Mouse (Mus musculus): ENCODE data around the gene Kif9. TPM values are rescaled to one million over a fixed set of nuclear protein-coding genes. Genes with fewer than 3 reads are reported as not detected.

The Kif9 gene
- polyA plus RNA-seq, 2 experiments: 0.10 to 0.19 TPM

DNA sequence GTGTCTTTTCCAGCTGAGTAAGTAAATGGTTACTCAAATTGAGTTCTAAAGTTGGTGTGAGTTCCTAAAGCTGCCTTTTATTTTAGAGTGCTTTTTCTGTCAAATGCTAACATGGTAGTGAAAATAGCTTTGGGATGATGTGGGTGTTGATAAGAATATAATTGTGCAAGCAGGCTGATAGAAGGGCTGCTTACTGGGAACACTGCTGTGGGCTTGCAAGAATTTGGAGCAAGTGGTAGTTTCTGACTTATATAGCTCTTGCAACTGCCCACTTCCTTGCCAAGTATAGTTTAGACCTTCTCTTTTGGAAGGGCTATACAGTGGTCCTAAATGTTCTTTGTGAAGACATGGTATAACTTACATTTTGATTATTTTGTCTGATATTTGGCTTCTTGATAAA lies 61.8 kb downstream of the Kif9 start:
- no peaks in the 10 kb centered on the region for H3K9me3 ChIP-seq (ENCODE audit: control insufficient read depth, low read length)
- TF ChIP-seq CTCF (IDR thresholded peaks at IDR 0.05; ENCODE audit: low read depth) (no peak), EP300 (IDR thresholded peaks at IDR 0.05; ENCODE audit: low read depth) (no peak)
- DNase-seq (ENCODE audit: low read depth in 3 of 3, low spot score in 3 of 3) (no peak), ATAC-seq (ENCODE audit: insufficient read depth) (no peak)
- no peaks in the 10 kb centered on the region for H3K27me3 ChIP-seq (ENCODE audit: control insufficient read depth, insufficient read depth, low read length)
- H3K4me2 ChIP-seq (ENCODE audit: low read depth): no peak overlapping the region
- H3K27ac ChIP-seq: no peak overlapping the region
- H3K36me3 ChIP-seq (replicated peaks; ENCODE audit: control insufficient read depth, insufficient read depth, low read depth): no peaks in the 10 kb centered on the region; the same call in none of the 2 replicates
- no peak overlapping the region for H3K4me3 ChIP-seq (ENCODE audit: insufficient read depth in 1 of 2, low read depth in 2 of 2, low read length in 2 of 2)
- peaks cover 19 to 24% of the 10 kb centered on the region in 2 experiments for H3K4me1 ChIP-seq (replicated peaks; ENCODE audit: control insufficient read depth in 2 of 2, insufficient read depth in 2 of 2, low read length in 1 of 2)
- no peak overlapping the region for H3K9ac ChIP-seq (replicated peaks)

DNA sequence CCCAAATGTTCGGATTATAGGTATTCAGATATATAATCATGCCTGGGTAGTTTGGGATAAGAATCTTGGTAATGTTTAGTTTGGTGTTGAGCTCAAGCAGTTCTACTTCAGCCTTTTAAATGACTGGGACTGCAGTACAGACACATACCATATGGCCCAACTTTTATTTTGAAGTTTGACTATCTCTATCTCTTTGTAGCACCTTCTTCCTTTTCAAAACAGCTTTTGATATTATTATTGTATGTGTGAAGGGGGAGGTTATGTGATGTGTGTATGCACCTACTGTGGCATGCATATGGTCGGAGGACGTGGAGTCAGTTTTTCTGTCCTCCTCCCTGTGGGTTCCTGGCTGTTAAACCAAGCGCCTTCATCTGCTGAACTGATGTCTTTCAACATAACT lies 65.2 kb downstream of the Kif9 start:
- no peak overlapping the region for H3K27ac ChIP-seq
- ATAC-seq (ENCODE audit: insufficient read depth): no peak
- no peaks in the 10 kb centered on the region for H3K9me3 ChIP-seq (ENCODE audit: control insufficient read depth, low read length)
- no peaks in the 10 kb centered on the region for H3K27me3 ChIP-seq (ENCODE audit: control insufficient read depth, insufficient read depth, low read length)
- TF ChIP-seq CTCF (IDR thresholded peaks at IDR 0.05; ENCODE audit: low read depth): no peak
- TF ChIP-seq EP300 (IDR thresholded peaks at IDR 0.05; ENCODE audit: low read depth): no peak
- no peak for DNase-seq (ENCODE audit: low read depth in 3 of 3, low spot score in 3 of 3)
- H3K4me3 ChIP-seq (ENCODE audit: insufficient read depth in 1 of 2, low read depth in 2 of 2, low read length in 2 of 2): no peak overlapping the region
- no peak overlapping the region for H3K4me2 ChIP-seq (ENCODE audit: low read depth)
- 52% methylated on average over 4 of the region's 4 CpGs for whole genome bisulfite sequencing (ENCODE audit: insufficient replicate concordance)
- no peak overlapping the region for H3K9ac ChIP-seq (replicated peaks)
- peaks cover 0 to 2% of the 10 kb centered on the region in 2 experiments; a peak in 2 of 4 replicates for H3K4me1 ChIP-seq (replicated peaks; ENCODE audit: control insufficient read depth in 2 of 2, insufficient read depth in 2 of 2, low read length in 1 of 2)
- H3K36me3 ChIP-seq (replicated peaks; ENCODE audit: control insufficient read depth, insufficient read depth, low read depth): peaks cover under 1% of the 10 kb centered on the region

DNA sequence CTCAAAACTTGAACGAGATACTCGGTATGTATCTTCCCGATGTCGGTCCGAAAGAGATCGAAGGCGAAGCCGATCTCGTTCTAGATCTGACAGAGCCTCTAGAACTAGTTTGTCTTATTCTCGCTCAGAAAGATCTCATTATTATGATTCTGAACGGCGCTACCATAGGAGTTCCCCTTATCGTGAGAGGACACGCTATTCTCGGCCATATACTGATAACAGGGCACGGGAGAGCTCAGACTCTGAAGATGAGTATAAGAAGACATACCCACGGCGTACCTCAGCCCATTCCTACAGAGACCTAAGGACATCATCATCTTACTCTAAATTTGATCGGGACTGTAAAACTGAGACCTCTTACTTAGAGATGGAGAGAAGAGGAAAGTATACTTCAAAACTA lies 71.5 kb downstream of the Kif9 start:
- peaks cover 56% of the 10 kb centered on the region for H3K36me3 ChIP-seq (replicated peaks; ENCODE audit: control insufficient read depth, insufficient read depth, low read depth)
- no peak overlapping the region for H3K27ac ChIP-seq
- no peaks in the 10 kb centered on the region; a peak in 1 of 4 replicates for H3K4me1 ChIP-seq (replicated peaks; ENCODE audit: control insufficient read depth in 2 of 2, insufficient read depth in 2 of 2, low read length in 1 of 2)
- ATAC-seq (ENCODE audit: insufficient read depth): peak; percentile 74
- no peak overlapping the region for H3K9ac ChIP-seq (replicated peaks)
- DNase-seq (ENCODE audit: low read depth in 3 of 3, low spot score in 3 of 3): peak in 1 of 3 experiments; percentile 26
- no peaks in the 10 kb centered on the region for H3K9me3 ChIP-seq (ENCODE audit: control insufficient read depth, low read length)
- H3K27me3 ChIP-seq (ENCODE audit: control insufficient read depth, insufficient read depth, low read length): no peaks in the 10 kb centered on the region
- peak overlapping the region; percentile 38 for H3K4me2 ChIP-seq (ENCODE audit: low read depth)
- 0 out of 2 replicates have a peak, but pooled peaks have one; percentile 26 for TF ChIP-seq EP300 (IDR thresholded peaks at IDR 0.05; ENCODE audit: low read depth)
- no peak for TF ChIP-seq CTCF (IDR thresholded peaks at IDR 0.05; ENCODE audit: low read depth)
- H3K4me3 ChIP-seq (ENCODE audit: insufficient read depth in 1 of 2, low read depth in 2 of 2, low read length in 2 of 2): no peak overlapping the region
- 73% methylated on average over 19 of the region's 19 CpGs for WGBS (ENCODE audit: insufficient replicate concordance)

DNA sequence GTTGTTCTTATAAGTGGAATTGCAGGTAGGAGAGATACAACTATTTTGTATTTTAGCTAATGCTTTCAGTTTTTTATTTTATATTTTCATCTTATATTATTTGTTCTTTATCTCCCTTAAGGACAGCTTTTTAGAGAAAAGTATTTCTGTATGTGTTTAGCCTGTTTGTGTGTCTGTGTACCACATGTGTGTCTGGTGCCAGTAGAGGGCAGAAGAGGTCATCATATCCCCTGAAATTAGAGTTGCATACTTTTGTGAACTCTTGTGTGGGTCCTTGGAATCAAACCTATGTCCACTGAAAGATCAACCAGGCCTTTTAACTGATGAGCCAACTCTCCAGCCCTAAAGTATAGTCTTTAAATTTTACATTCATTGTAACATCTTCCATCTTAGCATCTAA lies 91.6 kb downstream of the Kif9 start:
- Histone ChIP-seq H3K9ac (replicated peaks) (no peak overlapping the region), H3K4me2 (ENCODE audit: low read depth) (no peak overlapping the region), H3K4me1 (replicated peaks; ENCODE audit: control insufficient read depth in 2 of 2, insufficient read depth in 2 of 2, low read length in 1 of 2) (no peaks in the 10 kb centered on the region), H3K36me3 (replicated peaks; ENCODE audit: control insufficient read depth, insufficient read depth, low read depth) (peaks cover 43% of the 10 kb centered on the region), H3K9me3 (ENCODE audit: control insufficient read depth, low read length) (no peaks in the 10 kb centered on the region), H3K27me3 (ENCODE audit: control insufficient read depth, insufficient read depth, low read length) (no peaks in the 10 kb centered on the region), H3K4me3 (ENCODE audit: insufficient read depth in 1 of 2, low read depth in 2 of 2, low read length in 2 of 2) (no peak overlapping the region), H3K27ac (no peak overlapping the region)
- DNase-seq (ENCODE audit: low read depth in 3 of 3, low spot score in 3 of 3): no peak
- TF ChIP-seq CTCF (IDR thresholded peaks at IDR 0.05; ENCODE audit: low read depth) (peak; percentile 27; the same call in 1 of the 2 replicates), EP300 (IDR thresholded peaks at IDR 0.05; ENCODE audit: low read depth) (no peak)
- ATAC-seq (ENCODE audit: insufficient read depth): no peak

Other genes with a start within 250 kb of the Kif9 start
- gene Cspg5, start 233.2 kb upstream of the Kif9 start, polyA plus RNA-seq (2012; rRNA removed): 0.13 and 0.26 TPM in 2 replicates
- gene Cspg5, start 233.2 kb upstream of the Kif9 start, polyA plus RNA-seq (2014; fragmentation: Nextera tagmentation; extraction: Ambion mirVana): 0.11 and 0.13 TPM in 2 replicates
- gene Elp6, start 171.8 kb upstream of the Kif9 start, polyA plus RNA-seq (2012; rRNA removed): 7.7 and 8.0 TPM in 2 replicates
- 6.3 and 7.5 TPM in 2 replicates for gene Elp6, start 171.8 kb upstream of the Kif9 start, polyA plus RNA-seq (2014; fragmentation: Nextera tagmentation; extraction: Ambion mirVana)
- gene Scap, start 143.7 kb upstream of the Kif9 start, polyA plus RNA-seq (2012; rRNA removed): 9.4 and 12.3 TPM in 2 replicates
- 15.6 and 18.9 TPM in 2 replicates for gene Scap, start 143.7 kb upstream of the Kif9 start, polyA plus RNA-seq (2014; fragmentation: Nextera tagmentation; extraction: Ambion mirVana)
- gene Ptpn23, start 68.7 kb upstream of the Kif9 start, polyA plus RNA-seq (2012; rRNA removed): 3.9 and 4.3 TPM in 2 replicates
- 2.8 and 3.8 TPM in 2 replicates for gene Ptpn23, start 68.7 kb upstream of the Kif9 start, polyA plus RNA-seq (2014; fragmentation: Nextera tagmentation; extraction: Ambion mirVana)
- gene Ngp, start 57.2 kb upstream of the Kif9 start, polyA plus RNA-seq (2012; rRNA removed): 38.4 and 42.6 TPM in 2 replicates
- gene Ngp, start 57.2 kb upstream of the Kif9 start, polyA plus RNA-seq (2014; fragmentation: Nextera tagmentation; extraction: Ambion mirVana): 91.5 and 124 TPM in 2 replicates
- gene Klhl18, start 264 bp upstream of the Kif9 start, polyA plus RNA-seq (2012; rRNA removed): 2.4 and 2.8 TPM in 2 replicates
- 1.8 and 2.4 TPM in 2 replicates for gene Klhl18, start 264 bp upstream of the Kif9 start, polyA plus RNA-seq (2014; fragmentation: Nextera tagmentation; extraction: Ambion mirVana)
- 21.4 and 25.0 TPM in 2 replicates for gene Setd2, start 55.6 kb downstream of the Kif9 start, polyA plus RNA-seq (2012; rRNA removed)
- 12.4 and 14.2 TPM in 2 replicates for gene Setd2, start 55.6 kb downstream of the Kif9 start, polyA plus RNA-seq (2014; fragmentation: Nextera tagmentation; extraction: Ambion mirVana)
- gene Nradd, start 147.5 kb downstream of the Kif9 start, polyA plus RNA-seq (2012; rRNA removed): 1.4 and 1.5 TPM in 2 replicates
- 0.67 and 0.75 TPM in 2 replicates for gene Nradd, start 147.5 kb downstream of the Kif9 start, polyA plus RNA-seq (2014; fragmentation: Nextera tagmentation; extraction: Ambion mirVana)
- gene Nbeal2, start 177.2 kb downstream of the Kif9 start, polyA plus RNA-seq (2012; rRNA removed): 4.2 and 4.3 TPM in 2 replicates
- 1.6 TPM in 2 replicates for gene Nbeal2, start 177.2 kb downstream of the Kif9 start, polyA plus RNA-seq (2014; fragmentation: Nextera tagmentation; extraction: Ambion mirVana)
- gene Ccdc12, start 179.5 kb downstream of the Kif9 start, polyA plus RNA-seq (2012; rRNA removed): 42.3 and 64.5 TPM in 2 replicates
- 60.4 and 66.0 TPM in 2 replicates for gene Ccdc12, start 179.5 kb downstream of the Kif9 start, polyA plus RNA-seq (2014; fragmentation: Nextera tagmentation; extraction: Ambion mirVana)

All from liver, embryonic 14.5 days (tissue).